Mouse (Mus musculus): Measurements from ENCODE around the gene Duxbl2. TPM values are rescaled to one million over a fixed set of nuclear protein-coding genes. Genes with fewer than 3 reads are reported as not detected.
"Not testable (repeated sequence)": the region's sequence is repeated elsewhere in the genome, so short reads cannot be mapped to it uniquely, and the experiment has no call there.

The Duxbl2 gene
- polyA plus RNA-seq, 1 experiment from 2014 or later = not detected

DNA sequence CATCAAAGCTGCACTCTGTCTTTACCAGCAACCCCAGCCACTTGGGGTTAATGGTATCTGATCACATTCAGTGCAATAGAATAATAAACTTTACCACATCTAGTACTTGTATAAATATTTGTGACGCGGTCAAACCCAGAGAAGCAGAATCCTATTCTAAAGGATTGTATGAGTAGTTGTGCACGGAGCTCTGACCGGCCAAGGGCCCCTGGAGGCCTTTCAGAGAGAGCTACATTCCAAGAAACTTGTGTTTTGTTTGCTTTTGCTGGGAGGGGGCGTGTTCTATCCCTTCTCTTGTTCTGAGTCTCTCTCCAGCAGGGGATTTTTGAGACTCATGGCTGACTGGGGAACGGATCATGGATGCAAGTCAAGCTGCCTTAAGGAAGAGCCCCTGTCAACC lies 56.9 kb downstream of the Duxbl2 start:
- H3K27me3 ChIP-seq; H3K27ac ChIP-seq; H3K36me3 ChIP-seq; H3K9me3 ChIP-seq (replicated peaks); H3K4me1 ChIP-seq; H3K9ac ChIP-seq; H3K4me2 ChIP-seq; H3K4me3 ChIP-seq (replicated peaks); ATAC-seq (replicated peaks; ENCODE audit: low FRiP score): not testable (repeated sequence)
- no CpG with 5 or more reads among the region's 6 CpGs for WGBS

Other genes with a start within 250 kb of the Duxbl2 start
- gene Plac9a, start 215.2 kb upstream of the Duxbl2 start, polyA plus RNA-seq (2015; fragmentation: Nextera tagmentation; extraction: Ambion mirVana) = 0.57 and 2.4 TPM in 2 replicates
- 3.3 and 4.1 TPM in 2 replicates for gene Tmem254a, start 190.7 kb upstream of the Duxbl2 start, polyA plus RNA-seq (2015; fragmentation: Nextera tagmentation; extraction: Ambion mirVana)
- 0.15 TPM in 1 of 2 replicates, not detected in the other for gene Cphx1, start 180.0 kb upstream of the Duxbl2 start, polyA plus RNA-seq (2015; fragmentation: Nextera tagmentation; extraction: Ambion mirVana)
- 0.85 and 1.2 TPM in 2 replicates for gene Duxbl1, start 139.8 kb upstream of the Duxbl2 start, polyA plus RNA-seq (2015; fragmentation: Nextera tagmentation; extraction: Ambion mirVana)
- 22.3 and 36.1 TPM in 2 replicates for gene Gm9780, start 75.6 kb upstream of the Duxbl2 start, polyA plus RNA-seq (2015; fragmentation: Nextera tagmentation; extraction: Ambion mirVana)
- gene Tmem254c, start 51.0 kb upstream of the Duxbl2 start, polyA plus RNA-seq (2015; fragmentation: Nextera tagmentation; extraction: Ambion mirVana) = 30.3 and 33.2 TPM in 2 replicates
- not detected in 2 replicates for gene Cphx2, start 36.8 kb upstream of the Duxbl2 start, polyA plus RNA-seq (2015; fragmentation: Nextera tagmentation; extraction: Ambion mirVana)
- 0.12 TPM in 1 of 2 replicates, not detected in the other for gene Cphx3, start 36.1 kb upstream of the Duxbl2 start, polyA plus RNA-seq (2015; fragmentation: Nextera tagmentation; extraction: Ambion mirVana)
- 34.4 and 35.7 TPM in 2 replicates for gene Plac9b, start 64.1 kb downstream of the Duxbl2 start, polyA plus RNA-seq (2015; fragmentation: Nextera tagmentation; extraction: Ambion mirVana)
- gene Tmem254b, start 88.7 kb downstream of the Duxbl2 start, polyA plus RNA-seq (2015; fragmentation: Nextera tagmentation; extraction: Ambion mirVana) = 37.1 and 44.4 TPM in 2 replicates
- gene Duxbl3, start 139.6 kb downstream of the Duxbl2 start, polyA plus RNA-seq (2015; fragmentation: Nextera tagmentation; extraction: Ambion mirVana) = 1.7 and 2.0 TPM in 2 replicates

Data from kidney, embryonic 15.5 days (tissue).